Mouse (Mus musculus): ENCODE results near the gene Ergic2.
A peak's percentile ranks its signal among the peaks of the same experiment; 100 is the strongest.

The Ergic2 gene

DNA sequence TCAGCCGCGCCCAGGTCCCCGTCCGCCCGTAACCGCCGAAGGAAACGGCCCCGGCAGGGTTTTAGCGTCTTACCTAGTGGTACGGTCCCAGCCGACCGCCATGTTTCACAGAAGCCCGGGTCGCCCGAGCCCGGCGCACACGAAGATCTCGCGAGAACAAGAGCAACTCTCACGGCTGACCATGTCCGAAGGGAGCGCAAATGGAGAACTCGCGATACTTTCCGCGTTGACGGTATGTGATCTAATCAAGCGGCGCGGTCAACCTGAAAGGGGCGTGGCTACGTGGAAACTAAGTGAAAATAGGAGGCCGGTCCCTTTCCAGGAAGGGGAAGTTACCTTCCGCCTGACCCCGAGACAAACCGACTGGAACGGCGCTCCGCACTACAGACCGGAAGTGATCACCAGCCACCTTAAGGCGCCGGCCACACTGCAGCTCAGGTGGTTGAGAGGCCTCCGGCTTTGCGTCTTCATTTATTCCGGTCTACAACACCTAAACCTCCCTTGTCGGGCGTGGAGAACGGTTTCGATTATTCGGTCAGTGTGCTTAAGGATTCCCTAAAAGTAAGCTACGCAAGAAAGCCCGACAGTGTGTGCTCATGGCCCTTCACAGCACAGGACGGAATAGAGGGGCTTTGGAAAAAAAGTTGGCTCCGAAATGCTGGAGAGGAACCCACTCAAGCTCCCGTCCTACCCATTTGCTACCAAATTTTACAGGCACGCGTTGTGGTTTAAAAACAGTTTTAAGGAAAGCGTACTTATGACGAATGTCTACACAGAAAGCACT, at the start of gene Ergic2:
Ergic2 (minus strand) TSS at position 478 of the 784 bp plus-strand sequence.
- DNase-seq (ENCODE audit: low read depth, low spot score) = peak; percentile 98

DNA sequence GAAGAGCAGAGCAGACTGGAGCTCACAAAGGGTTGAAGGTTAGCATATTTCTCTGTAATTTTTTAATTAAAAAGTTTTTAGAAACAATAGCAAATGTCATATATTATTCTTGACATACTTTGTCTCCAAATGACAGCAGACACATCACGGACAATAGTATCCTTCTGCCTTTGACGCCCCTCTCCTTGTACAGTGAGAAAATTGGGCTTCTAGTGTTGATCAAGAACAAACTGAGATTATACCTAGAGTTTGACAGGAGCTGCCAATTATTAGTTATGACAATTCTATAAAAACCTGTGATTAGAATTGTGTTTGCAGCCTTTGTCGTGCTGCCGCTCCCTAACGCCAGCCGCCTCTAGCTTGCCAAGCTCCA, 48.5 kb upstream of the Ergic2 start:
- no peak for DNase-seq (ENCODE audit: low read depth, low spot score)

DNA sequence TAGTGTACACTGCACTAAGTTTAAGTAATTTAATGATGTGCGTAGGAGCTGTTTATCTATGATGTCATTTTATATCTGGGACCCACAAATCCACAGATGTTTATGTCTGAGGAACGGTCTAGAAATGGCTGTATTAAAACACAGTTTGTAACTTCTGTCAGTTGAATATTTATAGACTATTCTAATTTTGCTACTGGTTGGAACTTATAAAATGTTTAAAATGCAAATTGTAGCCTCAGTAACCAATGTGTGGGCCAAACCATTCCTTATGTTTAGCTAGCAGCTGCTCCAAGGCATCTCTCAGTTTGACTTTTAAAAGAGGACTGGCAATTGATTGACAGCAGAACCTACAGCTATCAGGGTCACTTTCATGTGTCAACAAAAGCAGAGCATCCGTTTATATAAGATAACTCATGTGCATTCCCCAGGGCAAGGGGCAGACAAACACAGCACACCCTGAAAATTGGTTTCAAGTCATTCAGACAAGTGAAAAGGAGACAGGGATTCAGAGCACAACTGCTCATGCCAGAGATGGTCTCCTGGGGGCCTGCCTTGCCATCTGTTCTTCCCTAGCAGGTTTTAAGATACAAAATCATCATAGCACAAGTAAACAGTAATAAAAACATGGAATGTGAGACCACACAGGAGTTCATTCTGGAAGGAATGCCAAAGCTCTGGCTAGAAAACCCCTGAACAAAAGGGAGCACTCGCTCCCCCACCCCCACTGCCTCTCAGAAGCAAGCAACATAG, 48.0 kb upstream of the Ergic2 start:
- no peak for DNase-seq (ENCODE audit: low read depth, low spot score)

DNA sequence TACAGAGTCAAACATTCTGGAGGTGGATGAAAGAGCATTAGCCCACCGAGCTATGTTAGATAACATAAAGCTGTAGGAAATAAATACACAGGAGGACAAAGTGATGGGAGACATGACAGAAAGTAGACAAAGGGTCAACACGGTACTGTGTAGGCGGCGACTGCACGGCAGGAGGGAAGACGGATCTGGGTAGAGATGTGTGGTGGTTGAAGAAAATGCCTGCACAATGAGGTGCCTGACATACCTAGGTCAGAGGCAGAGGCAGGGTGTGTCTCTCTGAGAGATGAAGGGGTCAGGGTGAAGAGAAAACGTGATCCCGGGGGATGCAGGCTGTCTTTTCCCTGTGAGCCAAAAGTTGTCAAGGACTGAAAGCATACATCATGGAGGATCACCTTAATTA, 46.9 kb upstream of the Ergic2 start:
- DNase-seq (ENCODE audit: low read depth, low spot score) = no peak

DNA sequence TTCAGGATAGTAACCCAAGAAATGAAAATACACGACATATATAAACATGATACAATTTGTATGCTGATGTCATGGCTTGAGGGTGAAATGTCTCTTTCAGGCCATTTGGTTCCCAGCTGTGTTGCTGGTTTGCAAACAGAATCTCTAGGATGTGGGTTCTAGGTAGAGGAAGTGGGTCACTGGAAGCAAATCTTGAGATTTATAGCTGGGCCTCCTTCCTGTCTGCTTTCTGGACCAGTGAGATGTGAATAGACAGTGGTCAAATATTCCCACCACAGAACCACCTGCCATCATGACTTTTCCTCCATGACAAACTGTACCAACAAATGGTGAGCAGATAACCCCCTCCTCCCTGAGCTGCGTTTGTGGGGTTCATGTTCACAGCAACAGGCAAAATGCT, 45.6 kb upstream of the Ergic2 start:
- no peak for DNase-seq (ENCODE audit: low read depth, low spot score)

DNA sequence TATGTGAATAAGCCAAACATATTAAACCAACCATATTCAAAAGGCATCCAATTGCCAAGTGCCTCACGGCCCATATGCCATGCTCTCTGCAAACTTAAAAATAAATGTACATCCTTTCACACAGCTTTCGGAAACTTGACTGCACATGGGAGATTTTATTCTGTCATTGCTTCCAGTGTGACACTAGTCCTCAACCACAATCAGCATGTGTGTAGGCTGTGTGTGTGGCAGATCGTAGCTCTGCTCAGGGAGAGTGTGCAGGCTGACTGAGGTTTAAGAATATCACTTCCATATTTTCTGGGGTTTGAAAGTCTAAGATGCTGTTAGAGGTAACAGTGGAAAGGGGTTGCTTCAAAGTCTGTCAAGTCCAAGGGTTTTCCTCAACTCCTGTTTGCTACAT, 43.9 kb upstream of the Ergic2 start:
- DNase-seq (ENCODE audit: low read depth, low spot score) = no peak

DNA sequence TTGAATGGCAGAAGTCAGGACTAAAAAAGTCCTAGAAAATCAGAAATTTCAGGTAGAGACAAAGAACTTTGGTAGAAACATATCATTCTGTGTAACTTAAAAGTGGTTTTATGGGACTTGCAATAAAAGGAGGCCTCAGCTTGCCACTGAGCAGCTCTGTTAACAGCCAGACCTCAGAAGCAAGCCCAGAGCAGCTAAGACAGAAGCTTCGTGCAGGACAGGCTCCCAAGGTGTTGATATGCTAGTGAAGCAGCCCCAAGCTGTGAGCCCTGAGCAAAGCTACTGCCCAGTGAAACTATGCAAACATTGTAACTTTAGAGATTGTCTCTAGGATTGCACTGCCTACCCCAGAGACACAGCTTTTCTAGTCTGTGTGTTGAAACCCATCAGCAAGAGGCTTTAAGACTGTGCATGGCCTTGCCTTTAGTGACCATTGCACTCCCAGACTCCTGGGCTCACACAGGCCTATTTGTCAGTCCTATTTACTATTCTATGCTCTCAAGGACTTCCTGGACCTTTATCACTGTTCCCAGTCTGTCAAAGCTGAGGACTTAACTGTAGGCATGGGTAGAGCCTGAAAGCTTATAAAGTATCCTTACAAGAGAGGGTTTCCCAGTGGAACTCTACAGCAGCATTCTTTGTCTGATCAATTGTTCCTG, 43.4 kb upstream of the Ergic2 start:
- DNase-seq (ENCODE audit: low read depth, low spot score) = no peak

DNA sequence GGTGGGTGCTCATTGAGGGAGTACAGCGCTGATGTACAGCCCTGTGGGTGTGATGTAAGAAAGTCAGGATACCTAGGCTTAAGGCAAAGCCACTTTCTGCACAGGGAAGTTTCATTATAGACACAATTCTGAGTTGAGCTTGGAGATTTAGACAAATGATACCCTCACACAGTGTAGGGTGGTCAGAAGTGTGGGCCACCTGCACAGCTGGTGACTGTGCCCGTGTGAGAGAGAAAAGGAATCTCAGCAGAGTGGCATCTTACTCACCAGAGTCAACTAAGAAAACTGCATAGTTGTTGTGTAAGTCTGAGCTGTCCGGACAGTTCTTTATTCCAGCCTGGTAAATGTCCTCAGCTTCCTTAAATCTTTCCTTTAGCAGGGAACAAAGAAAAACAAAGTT, 37.0 kb upstream of the Ergic2 start:
- DNase-seq (ENCODE audit: low read depth, low spot score) = no peak

DNA sequence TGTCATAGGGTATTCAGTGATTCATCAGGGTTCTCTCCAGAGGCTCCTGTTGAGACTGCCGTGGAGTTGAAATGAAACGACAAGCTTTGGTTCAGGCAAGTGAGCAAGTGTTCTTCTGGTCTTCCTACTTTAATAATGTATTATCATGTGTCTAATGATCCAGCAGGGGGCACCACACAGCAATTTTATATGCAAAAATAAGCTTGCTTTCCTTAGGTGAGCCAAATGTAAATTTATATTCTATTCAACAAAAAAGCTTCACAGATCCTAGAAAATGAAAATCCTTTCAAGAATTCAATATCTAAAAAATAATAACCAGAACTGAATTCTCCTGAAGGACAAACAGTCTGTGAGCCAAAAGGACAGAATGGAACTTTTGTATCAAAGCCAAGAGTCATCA, 36.5 kb upstream of the Ergic2 start:
- DNase-seq (ENCODE audit: low read depth, low spot score) = peak; percentile 40

DNA sequence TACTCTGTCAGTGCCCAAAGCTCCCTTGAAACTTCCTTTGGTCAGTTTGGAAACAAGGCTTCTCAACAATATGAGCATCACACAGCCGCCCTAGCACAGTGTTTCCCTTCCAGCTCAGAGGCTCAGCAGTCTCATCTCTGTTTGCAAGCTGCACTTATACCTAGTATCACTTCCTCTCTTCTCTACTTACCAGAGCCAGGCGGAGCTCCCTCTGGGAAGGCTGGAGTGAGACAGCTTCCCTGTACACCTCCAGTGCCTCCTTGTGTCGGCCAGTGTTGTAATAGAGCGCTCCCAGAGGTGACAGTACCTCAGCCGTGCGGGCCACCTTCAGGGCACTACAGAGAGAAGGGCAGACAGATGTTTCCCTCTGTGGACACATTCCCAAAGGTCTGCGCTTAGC, 34.4 kb upstream of the Ergic2 start:
- DNase-seq (ENCODE audit: low read depth, low spot score) = no peak

DNA sequence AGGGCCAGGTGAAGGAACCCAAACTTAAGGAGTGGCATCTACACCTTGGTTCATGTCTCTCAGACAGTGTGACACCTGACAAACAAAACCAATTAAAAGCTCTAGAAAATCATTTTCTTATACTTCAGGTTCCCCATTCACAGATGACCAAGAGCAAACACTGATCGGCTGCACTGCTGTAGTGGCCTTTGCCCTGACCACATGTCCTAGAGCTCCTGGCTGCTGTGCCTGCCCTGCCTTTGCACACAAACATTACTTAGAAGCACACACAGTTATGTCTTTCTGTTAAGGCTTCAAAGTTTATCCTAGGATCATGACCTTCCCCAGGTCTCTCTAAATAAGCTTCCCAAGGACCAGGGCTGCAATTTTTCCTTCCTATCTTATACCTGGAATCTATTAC, 32.7 kb upstream of the Ergic2 start:
- DNase-seq (ENCODE audit: low read depth, low spot score) = no peak

DNA sequence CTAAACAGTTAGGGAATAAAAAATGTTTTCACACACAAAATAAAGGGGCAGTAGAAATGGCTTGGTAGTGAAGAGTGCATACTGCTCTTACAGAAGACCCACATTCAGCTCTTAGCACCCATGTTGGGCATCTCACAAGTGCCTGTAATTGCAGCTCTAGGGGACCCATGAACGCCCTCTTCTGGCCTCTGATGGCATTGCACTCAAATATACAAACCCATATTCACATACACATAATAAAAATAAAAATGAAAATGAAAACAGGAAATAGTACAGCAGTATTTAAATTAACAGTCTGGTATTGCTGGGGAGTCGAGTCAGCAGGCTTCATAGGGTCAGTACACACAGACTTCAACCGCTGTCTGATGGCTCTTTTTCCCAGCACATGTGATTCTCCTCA, 30.1 kb upstream of the Ergic2 start:
- DNase-seq (ENCODE audit: low read depth, low spot score) = no peak

DNA sequence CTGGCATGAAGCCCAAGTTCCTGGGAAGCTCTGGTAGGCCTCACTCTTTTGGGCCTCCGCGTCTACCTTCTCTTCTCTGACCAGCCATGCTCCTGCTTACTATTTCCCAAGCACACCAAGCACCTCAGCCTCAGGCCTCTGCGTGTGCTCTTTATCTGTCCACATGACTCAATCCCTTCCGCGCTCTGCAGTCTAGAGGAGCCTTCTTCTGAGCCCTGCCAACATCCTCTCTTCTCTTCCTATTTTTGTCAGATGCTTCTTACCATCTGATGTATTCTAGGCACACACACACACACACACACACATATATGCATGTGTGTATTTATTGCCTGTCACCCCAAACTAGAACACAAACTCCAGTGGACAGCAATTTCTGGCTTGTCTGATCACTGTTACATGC, 29.5 kb upstream of the Ergic2 start:
- DNase-seq (ENCODE audit: low read depth, low spot score) = no peak

DNA sequence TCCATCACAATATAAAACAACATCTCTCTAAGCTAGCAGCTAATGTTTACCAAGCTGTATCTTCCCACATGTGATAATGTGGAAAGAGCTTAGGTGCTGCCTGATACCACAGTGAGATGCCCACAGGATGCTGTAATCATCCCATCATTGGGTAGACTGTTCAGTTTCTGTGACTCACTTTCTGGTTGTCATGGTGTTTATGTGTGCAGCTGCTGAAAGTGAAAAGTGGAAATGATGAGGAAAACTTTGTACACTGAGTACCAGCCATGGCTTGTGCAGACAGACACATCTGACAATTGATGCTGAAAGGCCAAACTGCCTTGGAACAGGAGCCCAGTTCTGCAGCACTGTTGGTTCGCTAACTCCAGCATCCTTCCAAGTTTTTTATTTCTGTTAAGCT, 27.1 kb upstream of the Ergic2 start:
- no peak for DNase-seq (ENCODE audit: low read depth, low spot score)

DNA sequence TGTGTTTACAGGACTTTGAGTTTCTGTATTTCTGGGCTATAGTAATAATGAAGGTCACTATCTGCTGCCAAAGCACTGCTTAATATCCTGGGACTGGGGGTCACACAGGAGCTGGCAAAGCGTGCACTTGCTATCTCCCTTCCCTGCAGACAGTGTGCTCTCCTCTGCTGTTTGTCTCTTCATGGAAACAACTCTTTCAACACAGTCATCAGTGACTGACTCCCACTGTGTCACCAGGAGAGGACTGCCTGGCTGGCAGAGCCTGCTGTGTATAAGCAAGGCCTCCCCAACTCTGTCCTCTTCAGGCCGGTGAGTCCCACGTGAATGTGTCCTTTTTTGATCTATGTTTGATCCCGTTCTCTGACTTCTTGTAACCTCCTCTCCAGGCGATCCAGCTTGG, 25.3 kb upstream of the Ergic2 start:
- no peak for DNase-seq (ENCODE audit: low read depth, low spot score)

DNA sequence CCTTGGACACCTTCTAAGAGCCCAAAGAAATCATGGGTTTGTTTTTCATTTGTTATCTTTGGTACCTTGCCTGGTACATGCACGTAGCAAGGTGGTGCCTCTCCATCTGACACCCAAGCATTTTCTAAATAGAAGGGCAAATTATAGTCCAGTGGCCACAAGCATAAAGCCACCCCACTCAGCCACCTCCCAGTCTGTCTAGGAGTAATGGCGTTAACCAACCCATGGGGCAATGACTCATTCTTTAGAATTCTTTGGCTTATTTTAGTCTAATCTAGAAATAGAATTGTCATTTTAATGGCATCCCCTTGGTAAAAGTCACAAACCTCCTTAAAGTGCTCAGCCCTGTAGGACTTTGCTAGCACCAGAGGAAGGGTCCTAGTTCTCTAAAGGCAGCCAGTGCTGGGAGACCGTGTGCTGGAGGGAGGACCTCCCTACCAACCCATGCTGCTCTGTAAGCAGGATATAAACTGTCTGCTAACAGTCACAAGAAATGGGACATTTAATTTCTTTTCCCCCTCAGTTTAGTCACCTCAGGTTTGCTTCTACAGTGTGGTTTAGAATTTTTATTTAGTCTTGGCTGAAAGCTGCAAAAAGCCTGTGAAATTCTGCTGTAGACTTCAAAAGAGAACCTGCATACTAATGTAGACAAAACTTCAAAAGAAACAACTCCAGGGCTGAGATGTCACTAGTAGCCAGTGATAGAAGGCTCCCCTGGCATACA, 22.1 kb upstream of the Ergic2 start:
- DNase-seq (ENCODE audit: low read depth, low spot score) = no peak

DNA sequence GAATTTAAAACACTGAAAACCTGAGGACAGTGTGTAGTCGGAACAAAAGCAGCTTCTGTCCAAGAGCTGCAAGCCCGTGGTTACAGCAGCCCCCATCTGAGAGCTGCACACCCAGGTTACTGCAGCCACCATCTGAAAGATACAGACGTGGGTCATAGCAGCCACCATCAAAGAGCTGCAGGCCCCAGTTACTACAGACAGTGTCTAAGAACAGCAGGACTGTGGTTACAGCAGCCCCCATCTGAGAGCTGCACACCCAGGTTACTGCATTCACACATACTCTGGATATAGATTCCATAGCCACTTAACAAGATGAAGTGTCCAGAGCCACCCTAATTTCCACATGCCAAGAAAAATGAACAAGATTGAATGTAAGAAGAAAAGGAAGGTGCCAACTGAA, 15.4 kb upstream of the Ergic2 start:
- no peak for DNase-seq (ENCODE audit: low read depth, low spot score)

DNA sequence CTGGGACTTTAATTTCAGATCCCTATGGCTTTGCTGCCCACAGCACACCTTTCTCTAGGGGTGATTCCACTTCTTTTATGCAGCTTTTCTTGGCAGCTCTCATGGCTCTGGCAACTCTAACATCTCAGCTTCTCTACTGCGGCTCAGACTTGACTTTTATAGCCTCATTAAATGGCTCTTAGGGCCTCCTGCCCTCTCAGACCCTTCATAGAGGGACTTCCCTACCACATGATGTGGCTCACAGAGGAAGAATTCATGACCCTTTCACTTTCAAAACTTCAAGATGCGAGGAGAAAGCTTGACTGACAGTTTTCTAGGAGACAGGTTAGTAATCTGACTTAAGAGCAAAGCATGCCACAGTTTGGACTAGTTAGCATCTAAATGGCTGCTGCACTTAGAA, 10.5 kb upstream of the Ergic2 start:
- DNase-seq (ENCODE audit: low read depth, low spot score) = no peak

DNA sequence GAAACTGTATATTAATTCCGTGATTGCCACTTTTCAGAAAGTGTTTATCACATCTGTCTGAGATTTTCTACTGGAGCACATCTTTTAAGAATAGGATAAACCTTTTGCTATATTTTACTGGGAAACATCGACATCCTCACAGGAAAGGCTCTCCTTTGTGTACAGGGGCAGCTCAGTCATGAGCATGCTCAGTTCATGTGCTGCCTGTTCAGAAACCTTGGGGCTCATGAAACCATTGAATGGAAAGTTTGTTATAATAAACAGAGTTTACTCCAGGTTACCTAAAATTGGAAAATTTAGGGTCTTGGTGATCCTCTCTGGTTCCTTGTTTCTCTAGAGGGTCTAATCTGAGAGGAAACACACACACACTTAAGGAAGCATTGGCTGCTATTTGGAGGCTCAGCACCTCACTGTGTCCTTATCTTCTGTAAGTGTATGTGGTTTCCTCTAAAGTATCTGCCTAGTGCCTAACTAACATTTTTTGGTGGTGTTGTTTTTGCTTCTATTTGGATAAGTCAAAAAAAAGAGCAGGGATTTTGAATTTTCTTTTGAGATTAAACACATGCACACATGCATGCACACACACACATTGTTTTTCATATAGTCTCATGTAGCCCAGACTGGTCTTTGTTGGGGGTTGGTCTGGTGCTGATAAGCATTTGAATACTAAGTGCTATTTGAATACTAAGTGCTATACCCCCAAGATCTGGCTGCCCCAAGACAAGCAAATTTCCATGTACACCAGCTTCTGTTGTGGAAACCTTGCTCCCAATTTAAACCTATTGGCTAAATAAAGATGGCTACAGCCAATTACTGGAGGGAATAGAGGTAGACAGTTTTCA, 6.3 kb upstream of the Ergic2 start:
- no peak for DNase-seq (ENCODE audit: low read depth, low spot score)

DNA sequence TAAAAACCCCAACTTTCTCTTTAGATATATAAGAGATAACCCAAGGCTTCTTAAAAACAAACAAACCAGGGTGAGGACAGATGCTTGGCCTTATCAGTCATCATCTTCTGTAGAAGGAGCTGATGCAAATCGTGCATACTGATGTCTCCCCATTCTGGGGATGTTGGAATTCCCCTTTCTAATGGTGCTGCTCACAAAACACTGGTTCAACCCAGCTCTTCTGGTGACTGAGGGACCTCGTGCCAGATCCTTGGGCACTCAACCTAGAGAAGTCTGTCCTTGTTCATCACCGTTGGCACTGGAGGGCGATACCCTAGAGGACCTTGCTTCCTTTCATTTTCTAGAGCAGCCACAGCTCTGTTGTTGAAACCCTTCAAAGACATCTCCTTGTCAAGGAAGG, 4.6 kb upstream of the Ergic2 start:
- no peak for DNase-seq (ENCODE audit: low read depth, low spot score)

DNA sequence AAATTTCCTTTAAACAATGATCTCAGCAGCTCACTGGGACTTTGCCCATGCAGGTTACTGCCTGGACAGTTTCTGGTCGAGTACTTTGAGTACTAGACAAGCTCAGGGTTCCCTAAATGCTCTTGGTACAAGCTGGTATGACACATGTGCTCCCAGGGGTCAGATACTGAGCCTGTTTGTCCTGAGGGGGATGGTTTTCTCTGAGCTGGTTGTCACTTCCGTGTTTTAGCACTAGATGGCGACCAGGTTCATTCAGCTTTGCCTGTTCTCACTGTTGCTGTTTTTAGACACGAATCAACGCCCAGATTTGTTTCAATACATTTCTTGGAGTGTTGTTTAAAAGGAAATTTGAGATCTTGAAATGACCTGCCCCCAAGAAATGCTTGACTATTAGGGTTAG, 2.6 kb upstream of the Ergic2 start:
- DNase-seq (ENCODE audit: low read depth, low spot score) = peak; percentile 32
